Mouse (Mus musculus) intestine, postnatal 0 days (tissue): ENCODE results near the gene Abca4. TPM values are rescaled to one million over a fixed set of nuclear protein-coding genes. Genes with fewer than 3 reads are reported as not detected.

Experiments
- ATAC-seq: fragments of 200-750 bp; cut with Nextera tagmentation; 2 replicates; pipeline ENCODE4 v1.8.0; 2017; ENCODE audit warnings: mild to moderate bottlenecking, moderate TSS enrichment, moderate library complexity
- H3K27ac ChIP-seq: fragments of 300-500 bp; sonication (generic); 2 replicates; pipeline ENCODE4 v1.5.1; 2014; ENCODE audit warnings: mild to moderate bottlenecking, low read depth, low read length, moderate library complexity
- H3K27me3 ChIP-seq: fragments of 300-500 bp; sonication (generic); replicated peaks from 2 replicates; pipeline ENCODE4 v1.6.1; 2014; ENCODE audit warnings: low read length, mixed read lengths; ENCODE audit not compliant: control insufficient read depth, insufficient read depth
- H3K36me3 ChIP-seq: fragments of 300-500 bp; sonication (generic); 2 replicates; pipeline ENCODE4 v1.6.1; 2014; ENCODE audit warnings: mild to moderate bottlenecking, moderate library complexity; ENCODE audit not compliant: control insufficient read depth, insufficient read depth
- H3K4me1 ChIP-seq: fragments of 300-500 bp; sonication (generic); replicated peaks from 2 replicates; pipeline ENCODE4 v1.6.1; 2014; ENCODE audit warnings: antibody characterized with exemption, low read length, mixed read lengths; ENCODE audit not compliant: control insufficient read depth, insufficient read depth
- H3K4me2 ChIP-seq: fragments of 300-500 bp; sonication (generic); replicated peaks from 2 replicates; pipeline ENCODE4 v1.6.1; 2014; ENCODE audit warnings: low read depth, mild to moderate bottlenecking, moderate library complexity
- H3K4me3 ChIP-seq: fragments of 300-500 bp; sonication (generic); 2 replicates; pipeline ENCODE4 v1.5.1; 2014; ENCODE audit warnings: low read depth, low read length
- H3K9ac ChIP-seq: fragments of 300-500 bp; sonication (generic); 2 replicates; pipeline ENCODE4 v1.6.1; 2014; ENCODE audit warnings: mild to moderate bottlenecking, low read depth, low read length
- H3K9me3 ChIP-seq: fragments of 300-500 bp; sonication (generic); 2 replicates; pipeline ENCODE4 v1.6.1; 2016; ENCODE audit warnings: mixed run types; ENCODE audit not compliant: control insufficient read depth
- CTCF ChIP-seq: sonication (generic); IDR thresholded peaks from 2 replicates; pipeline ENCODE4 v1.5.1; 2016; ENCODE audit warnings: low read depth, mild to moderate bottlenecking, control low read depth, antibody characterized with exemption, moderate library complexity
- WGBS: fragments of 180-500 bp; shearing (Covaris S2); extraction: QIAGEN DNeasy Blood & Tissue Kit; methylation state at CpG from one replicate; pipeline ENCODE4 v1.1.7; 2014; 5-methylcytosine and 5-hydroxymethylcytosine counted together
- polyA plus RNA-seq: library from polyadenylated mRNA; unstranded; fragments of >200 nt; fragmentation: Nextera tagmentation; extraction: Ambion mirVana; gene quantifications from 2 replicates; pipeline ENCODE4 v1.2.1, GENCODE M21; 2015

Gene Abca4
- polyA plus RNA-seq, 1 experiment from 2014 or later, result 0.56 TPM

- no peaks in the 10 kb centered on the region for H3K27me3 ChIP-seq
- H3K36me3 ChIP-seq, result no peaks in the 10 kb centered on the region
- H3K9ac ChIP-seq, result no peak overlapping the region
- ATAC-seq, result no peak
- H3K9me3 ChIP-seq, result no peaks in the 10 kb centered on the region
- TF ChIP-seq CTCF, result no peak
- no peaks in the 10 kb centered on the region for H3K4me1 ChIP-seq
- H3K27ac ChIP-seq, result no peak overlapping the region
- no peak overlapping the region for H3K4me2 ChIP-seq
- 86% methylated on average over 8 of the region's 8 CpGs for WGBS
- H3K4me3 ChIP-seq, result no peak overlapping the region
These were observed 16.5 kb upstream of the Abca4 start for GRCm38 (mm10) chr3:122027776-122028175.

GRCm38 (mm10) chr3:122033248-122033837 lies 10.9 kb upstream of the Abca4 start:
- Histone ChIP-seq H3K9ac (no peak overlapping the region), H3K4me1 (no peaks in the 10 kb centered on the region), H3K36me3 (no peaks in the 10 kb centered on the region), H3K4me2 (no peak overlapping the region), H3K27me3 (no peaks in the 10 kb centered on the region), H3K9me3 (no peaks in the 10 kb centered on the region), H3K27ac (no peak overlapping the region; the same call in 1 of the 2 replicates), H3K4me3 (no peak overlapping the region)
- TF ChIP-seq CTCF, result no peak
- ATAC-seq, result no peak
- WGBS, result 42% methylated on average over 9 of the region's 9 CpGs

GRCm38 (mm10) chr3:122034240-122034639 lies 10.0 kb upstream of the Abca4 start:
- Histone ChIP-seq H3K9me3 (no peaks in the 10 kb centered on the region), H3K4me2 (no peak overlapping the region), H3K4me1 (no peaks in the 10 kb centered on the region), H3K27ac (no peak overlapping the region), H3K4me3 (no peak overlapping the region), H3K36me3 (no peaks in the 10 kb centered on the region), H3K27me3 (no peaks in the 10 kb centered on the region), H3K9ac (no peak overlapping the region)
- no peak for TF ChIP-seq CTCF
- ATAC-seq, result no peak
- WGBS, result 67% methylated on average over 5 of the region's 5 CpGs

- H3K4me2 ChIP-seq, result no peak overlapping the region
- no peaks in the 10 kb centered on the region for H3K36me3 ChIP-seq
- H3K4me3 ChIP-seq, result no peak overlapping the region
- H3K9ac ChIP-seq, result no peak overlapping the region
- no peak overlapping the region for H3K27ac ChIP-seq
- WGBS, result 63% methylated on average over 3 of the region's 3 CpGs
- H3K9me3 ChIP-seq, result no peaks in the 10 kb centered on the region
- no peaks in the 10 kb centered on the region for H3K4me1 ChIP-seq
- no peaks in the 10 kb centered on the region for H3K27me3 ChIP-seq
- no peak for ATAC-seq
- no peak for TF ChIP-seq CTCF
These were observed 9.2 kb upstream of the Abca4 start for GRCm38 (mm10) chr3:122035092-122035491.

- Histone ChIP-seq H3K4me3 (no peak overlapping the region), H3K4me1 (no peaks in the 10 kb centered on the region), H3K27ac (no peak overlapping the region), H3K9me3 (no peaks in the 10 kb centered on the region), H3K9ac (no peak overlapping the region), H3K36me3 (no peaks in the 10 kb centered on the region), H3K4me2 (no peak overlapping the region), H3K27me3 (peaks cover 4% of the 10 kb centered on the region; the same call in 1 of the 2 replicates)
- WGBS, result 82% methylated on average over 6 of the region's 6 CpGs
- no peak for ATAC-seq
- TF ChIP-seq CTCF, result no peak
These were observed 3.7 kb upstream of the Abca4 start for GRCm38 (mm10) chr3:122040522-122040921.

- Histone ChIP-seq H3K4me3 (no peak overlapping the region), H3K9me3 (no peaks in the 10 kb centered on the region), H3K27ac (no peak overlapping the region), H3K4me2 (no peak overlapping the region; the same call in 1 of the 2 replicates), H3K36me3 (no peaks in the 10 kb centered on the region), H3K9ac (no peak overlapping the region), H3K27me3 (peaks cover 4% of the 10 kb centered on the region; the same call in 1 of the 2 replicates), H3K4me1 (peaks cover under 1% of the 10 kb centered on the region)
- TF ChIP-seq CTCF, result no peak
- no peak for ATAC-seq
- WGBS, result 40% methylated on average over 8 of the region's 8 CpGs
These were observed 1.1 kb upstream of the Abca4 start for GRCm38 (mm10) chr3:122043102-122043501.
